Mouse (Mus musculus): ENCODE results near the gene Usp38. TPM values are rescaled to one million over a fixed set of nuclear protein-coding genes. Genes with fewer than 3 reads are reported as not detected.

Gene Usp38
- total RNA-seq, 2 experiments from 2014 or later, result 21.6 to 32.6 TPM

GRCm38 (mm10) chr8:80963095-80963494 lies 51.6 kb downstream of the Usp38 start:
- peak; percentile 84 for ATAC-seq (replicated peaks; ENCODE audit: poor library complexity, severe bottlenecking)

GRCm38 (mm10) chr8:80962592-80962983 lies 52.1 kb downstream of the Usp38 start:
- ATAC-seq (replicated peaks; ENCODE audit: poor library complexity, severe bottlenecking), result no peak

GRCm38 (mm10) chr8:80961937-80962591 lies 52.7 kb downstream of the Usp38 start:
- ATAC-seq (replicated peaks; ENCODE audit: poor library complexity, severe bottlenecking), result no peak

GRCm38 (mm10) chr8:80961070-80961609 lies 53.6 kb downstream of the Usp38 start:
- ATAC-seq (replicated peaks; ENCODE audit: poor library complexity, severe bottlenecking), result peak; percentile 56

- no peak for ATAC-seq (replicated peaks; ENCODE audit: poor library complexity, severe bottlenecking)
Observed at GRCm38 (mm10) chr8:80959588-80960268, 55.0 kb downstream of the Usp38 start.

- no peak for ATAC-seq (replicated peaks; ENCODE audit: poor library complexity, severe bottlenecking)
Observed at GRCm38 (mm10) chr8:80957776-80958175, 57.0 kb downstream of the Usp38 start.

- no peak for ATAC-seq (replicated peaks; ENCODE audit: poor library complexity, severe bottlenecking)
Observed at GRCm38 (mm10) chr8:80952973-80953372, 61.8 kb downstream of the Usp38 start.

- peak; percentile 78 for ATAC-seq (replicated peaks; ENCODE audit: poor library complexity, severe bottlenecking)
Observed at GRCm38 (mm10) chr8:80952235-80952915, 62.4 kb downstream of the Usp38 start.

- peak; percentile 46 for ATAC-seq (replicated peaks; ENCODE audit: poor library complexity, severe bottlenecking)
Observed at GRCm38 (mm10) chr8:80948405-80949183, 66.1 kb downstream of the Usp38 start.

- ATAC-seq (replicated peaks; ENCODE audit: poor library complexity, severe bottlenecking), result peak; percentile 95
Observed at GRCm38 (mm10) chr8:80943742-80944141, 71.0 kb downstream of the Usp38 start.

- ATAC-seq (replicated peaks; ENCODE audit: poor library complexity, severe bottlenecking), result no peak
Observed at GRCm38 (mm10) chr8:80941621-80942020, 73.1 kb downstream of the Usp38 start.

- ATAC-seq (replicated peaks; ENCODE audit: poor library complexity, severe bottlenecking), result no peak
Observed at GRCm38 (mm10) chr8:80937814-80938650, 76.7 kb downstream of the Usp38 start.

Other genes with a start within 250 kb of the Usp38 start
- 1.8 and 3.6 TPM in 2 replicates for gene Gab1, start 134.4 kb downstream of the Usp38 start, total RNA-seq (2014; fragmentation: Nextera tagmentation)
- gene Gab1, start 134.4 kb downstream of the Usp38 start, total RNA-seq (2017), result 1.8 and 2.4 TPM in 2 replicates

Measured in granulocyte monocyte progenitor cell, adult 5-6 weeks (primary cell).